Mouse (Mus musculus) forebrain, embryonic 13.5 days (tissue): ENCODE measurements around the gene Pepd. TPM values are rescaled to one million over a fixed set of nuclear protein-coding genes. Genes with fewer than 3 reads are reported as not detected.

Experiments
- ATAC-seq: fragments of 200-750 bp; cut with Nextera tagmentation; 2 replicates; pipeline ENCODE4 v1.8.0; 2017
- H3K27ac ChIP-seq: fragments of 300-500 bp; sonication (generic); 2 replicates; pipeline ENCODE4 v1.5.1; 2015; ENCODE audit warnings: inconsistent platforms, mild to moderate bottlenecking, moderate library complexity
- H3K27me3 ChIP-seq: fragments of 300-500 bp; sonication (generic); 2 replicates; pipeline ENCODE4 v1.6.1; 2015; ENCODE audit warnings: mild to moderate bottlenecking, inconsistent platforms
- H3K36me3 ChIP-seq: fragments of 300-500 bp; sonication (generic); 2 replicates; pipeline ENCODE4 v1.6.1; 2015; ENCODE audit warnings: mild to moderate bottlenecking, inconsistent platforms; ENCODE audit not compliant: poor library complexity, severe bottlenecking
- H3K4me1 ChIP-seq: fragments of 300-500 bp; sonication (generic); 2 replicates; pipeline ENCODE4 v1.6.1; 2015; ENCODE audit warnings: inconsistent platforms
- H3K4me2 ChIP-seq: fragments of 300-500 bp; sonication (generic); 2 replicates; pipeline ENCODE4 v1.6.1; 2015; ENCODE audit warnings: inconsistent platforms, mild to moderate bottlenecking, moderate library complexity
- H3K4me3 ChIP-seq: fragments of 300-500 bp; sonication (generic); 2 replicates; pipeline ENCODE4 v1.5.1; 2015; ENCODE audit warnings: mild to moderate bottlenecking, inconsistent platforms
- H3K9ac ChIP-seq: fragments of 300-500 bp; sonication (generic); 2 replicates; pipeline ENCODE4 v1.6.1; 2015; ENCODE audit warnings: mild to moderate bottlenecking, inconsistent platforms
- H3K9me3 ChIP-seq: fragments of 300-500 bp; sonication (generic); replicated peaks from 2 replicates; pipeline ENCODE4 v1.6.1; 2016; ENCODE audit warnings: inconsistent platforms
- WGBS: fragments of 180-500 bp; shearing (Covaris S2); methylation state at CpG from one replicate; pipeline ENCODE4 v1.1.7; 2015; 5-methylcytosine and 5-hydroxymethylcytosine counted together
- polyA plus RNA-seq: library from polyadenylated mRNA; unstranded; fragments of >200 nt; fragmentation: Nextera tagmentation; extraction: Ambion mirVana; gene quantifications from 2 replicates; pipeline ENCODE4 v1.2.1, GENCODE M21; 2015

Gene Pepd
- polyA plus RNA-seq, 1 experiment from 2014 or later = 46.5 TPM

DNA sequence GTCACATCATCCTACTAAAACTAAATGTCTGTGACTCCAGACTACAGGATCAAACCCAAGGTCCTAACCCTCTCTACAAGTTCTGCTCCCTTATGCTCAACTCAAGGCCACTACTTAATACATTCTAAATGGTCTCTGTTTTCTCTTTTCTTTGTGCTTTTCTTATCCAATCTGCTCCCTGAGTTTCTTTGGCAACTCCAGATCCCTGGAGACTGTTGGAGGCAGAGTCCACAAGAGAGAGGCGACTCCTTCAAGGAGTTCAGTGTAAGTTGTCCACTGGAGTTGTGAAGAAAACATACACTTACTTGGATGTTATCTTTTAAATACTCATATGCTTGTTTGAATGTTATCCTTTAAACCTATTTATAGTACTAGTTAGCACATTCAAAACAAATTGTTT lies 142.1 kb downstream of the Pepd start:
- Histone ChIP-seq H3K27me3 (no peaks in the 10 kb centered on the region), H3K9me3 (no peaks in the 10 kb centered on the region), H3K36me3 (peaks cover 11% of the 10 kb centered on the region), H3K4me1 (peaks cover 28% of the 10 kb centered on the region), H3K9ac (no peak overlapping the region), H3K27ac (no peak overlapping the region), H3K4me2 (peak overlapping the region; percentile 94), H3K4me3 (no peak overlapping the region)
- no peak for ATAC-seq
- WGBS = 86% methylated on average over 1 of the region's 1 CpGs

DNA sequence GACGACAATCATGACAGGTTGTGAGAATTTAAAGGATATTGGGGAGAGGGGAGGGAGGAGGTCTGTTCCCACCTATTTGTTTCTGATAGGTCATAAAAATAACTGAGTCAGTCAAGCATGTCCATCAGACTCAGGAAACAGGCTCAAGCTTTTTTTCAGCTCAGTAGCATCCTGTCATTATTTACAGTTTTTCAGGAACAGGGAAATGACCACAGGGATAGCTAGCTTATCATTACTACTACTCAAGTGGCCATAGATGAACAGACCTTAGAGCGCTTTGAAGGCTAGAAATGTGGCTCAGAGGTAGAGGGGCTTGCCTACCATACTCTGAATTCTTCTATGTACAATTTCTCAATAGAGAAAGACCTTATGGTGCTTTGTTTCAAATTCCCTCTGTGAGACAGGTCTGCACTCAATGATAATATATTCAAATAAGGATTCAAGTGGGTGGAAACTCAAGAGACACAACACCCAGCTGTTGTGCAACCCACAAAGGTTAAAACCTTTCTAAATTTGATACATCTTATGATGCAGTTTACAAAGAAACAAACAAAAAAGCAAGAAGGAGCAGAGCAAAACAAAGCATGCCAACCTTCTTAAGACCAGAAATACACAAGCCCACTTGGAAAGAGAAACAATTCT lies 142.9 kb downstream of the Pepd start:
- peaks cover 28% of the 10 kb centered on the region for H3K4me1 ChIP-seq
- H3K27ac ChIP-seq = no peak overlapping the region
- H3K36me3 ChIP-seq = peaks cover 7% of the 10 kb centered on the region
- H3K4me3 ChIP-seq = peak overlapping the region; percentile 94
- no peak for ATAC-seq
- peak overlapping the region; percentile 94 for H3K4me2 ChIP-seq
- WGBS = 51% methylated on average over 2 of the region's 2 CpGs
- H3K9me3 ChIP-seq = no peaks in the 10 kb centered on the region; the same call in 1 of the 2 replicates
- no peaks in the 10 kb centered on the region for H3K27me3 ChIP-seq
- H3K9ac ChIP-seq = peak overlapping the region; percentile 96

DNA sequence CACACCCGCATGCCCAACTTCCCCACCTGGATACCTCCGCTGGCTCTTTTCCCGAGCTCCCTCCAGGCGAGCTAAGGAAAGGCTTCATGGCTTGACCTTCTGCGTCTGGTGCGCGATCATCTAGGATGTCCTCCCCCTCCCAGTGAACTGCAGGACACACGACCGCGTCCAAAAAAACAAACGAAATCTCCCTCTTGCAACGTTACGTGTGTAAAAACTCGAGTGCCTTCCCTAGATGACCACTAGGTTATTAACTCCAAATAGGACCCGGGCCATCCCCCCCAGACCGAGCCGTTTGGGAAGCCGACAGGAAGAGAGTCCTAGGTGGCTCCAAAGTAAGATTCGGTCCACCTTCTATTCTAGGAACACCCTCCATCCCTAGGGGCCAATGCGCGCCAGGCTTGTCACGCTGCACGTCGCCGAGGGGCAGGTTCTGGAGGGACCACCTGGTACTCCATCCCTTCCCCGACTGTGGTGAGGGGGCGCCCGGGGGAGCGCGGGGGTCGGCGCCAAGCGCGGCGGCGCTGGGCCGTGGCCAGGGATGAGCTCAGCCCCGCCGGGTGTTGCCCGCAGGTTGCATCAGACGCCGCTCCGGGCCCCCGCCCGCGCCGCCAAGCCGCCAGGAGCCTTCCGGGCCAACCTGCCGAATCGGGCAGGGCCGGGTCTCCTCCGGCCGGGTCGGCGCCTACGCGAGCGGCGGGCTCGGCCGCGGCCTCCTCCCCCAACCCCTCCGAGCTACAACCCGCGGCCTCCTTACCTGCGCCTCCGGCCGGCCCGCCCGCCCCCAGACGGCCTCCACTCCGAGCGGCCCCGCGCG lies 143.6 kb downstream of the Pepd start:
- ATAC-seq = peak; percentile 86
- Histone ChIP-seq H3K4me2 (peak overlapping the region; percentile 94), H3K9me3 (no peaks in the 10 kb centered on the region; the same call in 1 of the 2 replicates), H3K27ac (peak overlapping the region; percentile 78), H3K9ac (peak overlapping the region; percentile 96), H3K4me1 (peaks cover 28% of the 10 kb centered on the region), H3K4me3 (peak overlapping the region; percentile 94), H3K36me3 (no peaks in the 10 kb centered on the region), H3K27me3 (no peaks in the 10 kb centered on the region)
- under 1% methylated on average over 73 of the region's 77 CpGs for WGBS

DNA sequence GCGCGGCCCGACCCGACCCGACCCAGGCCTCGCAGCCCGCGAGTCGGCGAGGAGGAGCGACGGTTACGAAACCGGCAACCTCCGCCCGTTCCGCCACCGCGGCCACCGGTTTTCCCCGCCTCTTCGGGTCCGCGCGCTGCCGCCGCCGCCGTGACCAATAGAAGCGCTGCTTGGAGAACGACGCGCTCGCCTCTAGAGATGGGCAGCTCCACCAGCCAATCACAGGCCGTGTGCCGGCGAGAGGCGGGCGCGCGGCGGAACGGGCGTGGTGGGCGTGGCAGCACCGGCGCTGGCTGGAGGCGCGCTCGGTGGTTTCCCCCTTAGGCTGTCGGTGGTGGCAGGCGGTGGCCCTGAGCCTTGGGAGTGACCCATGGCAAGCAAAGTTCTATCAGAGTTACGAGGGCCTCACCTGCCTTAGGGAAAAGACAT lies 144.3 kb downstream of the Pepd start, which contains the start of gene Cebpg:
Gene Cebpg (minus strand): TSS at position 138 of the 429 bp plus-strand sequence.
- peak; percentile 99 for ATAC-seq
- Histone ChIP-seq H3K4me1 (peaks cover 28% of the 10 kb centered on the region), H3K36me3 (no peaks in the 10 kb centered on the region), H3K27me3 (no peaks in the 10 kb centered on the region), H3K9me3 (no peaks in the 10 kb centered on the region; the same call in 1 of the 2 replicates), H3K4me3 (peak within 1 kb of the TSS; percentile 94), H3K27ac (peak within 1 kb of the TSS; percentile 78), H3K4me2 (peak within 1 kb of the TSS; percentile 94), H3K9ac (peak within 1 kb of the TSS; percentile 96)
- under 1% methylated on average over 53 of the region's 53 CpGs for WGBS

DNA sequence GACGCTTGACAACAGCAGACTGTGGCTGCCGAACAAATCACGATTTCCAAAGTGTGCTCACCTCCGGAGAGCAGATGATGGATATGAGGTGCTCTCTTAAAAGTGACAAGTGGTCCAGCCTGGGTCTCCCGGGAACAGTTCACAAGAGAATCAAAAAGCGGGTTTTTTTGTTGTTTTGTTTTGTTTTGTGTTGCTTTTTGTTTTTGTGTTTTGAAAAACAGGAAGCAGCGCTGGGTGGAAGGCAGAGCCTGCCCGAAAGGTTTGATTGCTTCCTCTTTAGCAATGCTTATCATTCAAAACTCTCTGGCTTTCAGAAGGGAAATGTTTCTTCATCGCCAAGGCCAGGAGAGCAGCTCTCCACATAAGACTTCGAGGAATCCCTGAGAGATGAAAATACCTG lies 144.8 kb downstream of the Pepd start:
- H3K4me3 ChIP-seq = peak overlapping the region; percentile 94
- WGBS = 23% methylated on average over 10 of the region's 10 CpGs
- H3K4me1 ChIP-seq = peaks cover 28% of the 10 kb centered on the region
- H3K9me3 ChIP-seq = no peaks in the 10 kb centered on the region; the same call in 1 of the 2 replicates
- no peak overlapping the region for H3K27ac ChIP-seq
- H3K27me3 ChIP-seq = no peaks in the 10 kb centered on the region
- no peak; the same call in 1 of the 2 replicates for ATAC-seq
- H3K9ac ChIP-seq = peak overlapping the region; percentile 64
- peak overlapping the region; percentile 94 for H3K4me2 ChIP-seq
- no peaks in the 10 kb centered on the region for H3K36me3 ChIP-seq

DNA sequence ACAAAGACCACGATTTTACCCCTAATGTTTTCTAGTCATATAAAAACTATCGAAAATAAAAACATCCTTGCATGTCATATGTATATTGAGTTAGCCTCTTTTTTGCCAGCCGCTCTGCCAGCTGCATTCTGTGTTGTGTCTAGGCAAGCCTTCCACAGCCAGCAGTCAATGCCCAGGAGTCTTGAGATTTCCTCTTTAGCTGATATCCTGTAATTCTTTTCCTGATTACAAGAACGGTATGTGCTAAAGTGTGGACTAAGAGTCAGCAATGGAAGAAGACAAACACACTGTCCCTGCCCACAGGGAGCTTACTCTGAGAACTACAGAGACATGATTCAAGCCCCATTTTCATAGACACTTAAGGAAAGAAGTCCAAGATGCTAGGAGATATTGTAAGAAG lies 145.4 kb downstream of the Pepd start:
- H3K27me3 ChIP-seq = no peaks in the 10 kb centered on the region
- H3K9ac ChIP-seq = no peak overlapping the region
- no peak overlapping the region for H3K4me3 ChIP-seq
- WGBS = 91% methylated on average over 4 of the region's 4 CpGs
- no peaks in the 10 kb centered on the region; the same call in 1 of the 2 replicates for H3K9me3 ChIP-seq
- H3K4me1 ChIP-seq = peaks cover 28% of the 10 kb centered on the region
- ATAC-seq = no peak
- H3K27ac ChIP-seq = no peak overlapping the region
- no peak overlapping the region for H3K4me2 ChIP-seq
- H3K36me3 ChIP-seq = no peaks in the 10 kb centered on the region

DNA sequence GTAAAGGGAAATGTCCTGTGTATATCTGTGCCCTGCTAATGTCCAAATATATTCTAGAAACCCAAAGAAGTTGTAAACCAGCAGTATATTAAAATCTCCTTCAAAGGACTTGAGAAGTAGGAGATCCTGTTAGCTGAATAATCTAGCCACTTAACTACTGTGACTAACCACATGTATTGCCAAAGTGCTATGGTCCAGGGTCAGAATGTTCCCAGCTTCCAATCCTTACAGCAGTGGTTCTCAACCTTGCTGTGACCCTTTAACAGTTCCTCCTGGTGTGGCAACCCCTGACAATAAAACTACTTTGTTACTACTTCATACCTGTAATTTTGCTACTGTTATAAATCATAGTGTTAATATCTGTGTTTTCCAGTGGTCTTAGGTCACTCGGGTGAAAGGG lies 146.2 kb downstream of the Pepd start:
- Histone ChIP-seq H3K4me3 (no peak overlapping the region), H3K4me1 (peaks cover 25% of the 10 kb centered on the region), H3K9ac (no peak overlapping the region), H3K4me2 (no peak overlapping the region), H3K27me3 (no peaks in the 10 kb centered on the region), H3K9me3 (no peaks in the 10 kb centered on the region; the same call in 1 of the 2 replicates), H3K36me3 (no peaks in the 10 kb centered on the region), H3K27ac (no peak overlapping the region)
- ATAC-seq = no peak
- 90% methylated on average over 1 of the region's 1 CpGs for WGBS

DNA sequence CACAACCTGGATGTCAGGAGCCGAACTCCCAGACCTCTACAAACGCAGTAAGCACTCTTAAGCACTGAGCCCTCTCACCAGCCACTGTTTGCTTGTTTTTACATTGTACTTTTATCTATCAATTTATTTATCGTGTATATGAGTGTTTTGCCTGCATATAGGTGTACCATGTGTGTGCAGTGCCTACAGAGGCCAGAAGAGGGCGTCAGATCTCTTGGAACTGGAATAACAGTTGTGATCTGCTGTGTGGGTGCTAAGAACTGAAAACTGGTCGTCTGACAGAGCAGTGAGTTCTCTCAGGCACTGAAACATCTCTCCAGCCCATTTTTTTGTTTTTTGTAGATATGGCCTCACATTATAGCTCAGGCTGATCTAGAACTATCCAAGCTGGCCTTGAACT lies 147.3 kb downstream of the Pepd start:
- Histone ChIP-seq H3K4me3 (no peak overlapping the region), H3K4me1 (peaks cover 17% of the 10 kb centered on the region), H3K9ac (no peak overlapping the region), H3K4me2 (no peak overlapping the region), H3K27ac (no peak overlapping the region), H3K9me3 (no peaks in the 10 kb centered on the region; the same call in 1 of the 2 replicates), H3K36me3 (no peaks in the 10 kb centered on the region), H3K27me3 (no peaks in the 10 kb centered on the region)
- 74% methylated on average over 5 of the region's 5 CpGs for WGBS
- ATAC-seq = no peak

DNA sequence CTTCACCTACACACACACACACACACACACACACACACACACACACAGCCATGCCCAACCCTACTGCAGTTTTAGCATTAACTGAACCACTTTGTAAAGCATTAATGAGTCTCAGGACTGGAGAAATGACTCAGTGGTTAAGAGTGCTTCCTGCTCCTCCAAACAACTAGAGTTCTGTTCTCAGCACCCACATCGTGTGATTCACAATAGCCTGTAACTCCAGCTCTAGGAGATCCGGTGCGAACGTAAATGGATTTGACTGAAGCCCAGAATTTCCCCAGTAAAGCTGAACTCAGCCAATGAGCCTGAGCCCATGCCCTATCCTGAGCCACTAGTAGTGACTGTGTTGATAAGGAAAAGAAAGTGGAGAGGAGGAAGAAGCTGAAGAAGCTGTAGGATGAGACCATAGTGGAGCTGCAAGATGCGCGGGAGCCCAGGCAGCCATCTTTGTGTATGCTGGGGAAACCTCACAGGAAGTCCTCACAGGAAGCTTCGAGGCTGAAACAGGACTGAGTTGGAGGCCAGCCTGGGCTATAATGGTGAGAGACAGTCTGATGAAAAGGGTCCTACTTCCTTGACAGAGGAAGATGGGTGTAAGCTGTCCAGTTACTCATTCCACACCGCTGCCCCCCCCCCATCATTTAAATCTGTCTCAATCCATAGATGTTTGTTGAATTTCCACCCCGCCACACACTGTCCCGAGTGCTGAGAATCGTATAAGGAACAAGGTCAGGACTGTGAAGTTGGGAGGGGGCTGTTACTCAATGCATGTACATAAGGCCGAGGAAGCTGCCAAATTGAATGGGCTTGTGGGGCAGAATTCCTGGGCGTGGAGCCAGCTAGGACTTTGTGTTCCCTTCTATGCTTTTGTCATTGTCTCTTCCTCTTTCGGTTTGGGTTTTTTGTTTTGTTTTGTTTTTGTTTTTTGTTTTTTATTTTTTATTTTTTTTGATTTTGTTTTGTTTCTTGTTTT lies 152.4 kb downstream of the Pepd start:
- WGBS = 66% methylated on average over 14 of the region's 14 CpGs
- Histone ChIP-seq H3K27ac (no peak overlapping the region), H3K4me1 (no peaks in the 10 kb centered on the region)

DNA sequence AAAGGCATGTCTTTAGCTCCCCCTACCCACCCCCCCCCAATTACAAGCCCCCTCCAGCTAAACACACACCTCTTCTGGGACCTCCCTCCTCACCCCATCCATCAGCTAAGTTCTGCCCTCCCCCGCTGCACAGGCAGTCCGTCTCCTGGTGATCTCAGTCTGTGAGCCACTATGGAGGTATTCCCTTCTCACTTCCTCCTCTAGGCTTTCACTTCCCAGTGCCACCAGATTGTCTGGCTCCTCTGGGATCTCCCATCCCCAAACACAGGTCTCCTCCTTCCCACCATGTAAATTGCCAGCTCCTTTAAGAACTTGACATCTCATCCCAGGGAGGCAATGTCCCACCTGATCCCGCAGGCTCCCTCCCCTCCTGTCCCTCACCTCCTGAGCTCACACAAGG lies 153.8 kb downstream of the Pepd start:
- Histone ChIP-seq H3K36me3 (no peaks in the 10 kb centered on the region), H3K27ac (no peak overlapping the region), H3K4me3 (no peak overlapping the region), H3K27me3 (no peaks in the 10 kb centered on the region), H3K9ac (no peak overlapping the region), H3K4me1 (no peaks in the 10 kb centered on the region), H3K4me2 (no peak overlapping the region), H3K9me3 (no peaks in the 10 kb centered on the region)
- ATAC-seq = no peak
- 81% methylated on average over 3 of the region's 3 CpGs for WGBS

More for the DNA sequence above, 152.4 kb downstream of the Pepd start:
- H3K9ac ChIP-seq = no peak overlapping the region
- ATAC-seq = 0 out of 2 replicates have a peak, but pooled peaks have one; percentile 38
- no peaks in the 10 kb centered on the region; the same call in 1 of the 2 replicates for H3K9me3 ChIP-seq
- H3K4me3 ChIP-seq = no peak overlapping the region
- H3K4me2 ChIP-seq = no peak overlapping the region
- no peaks in the 10 kb centered on the region for H3K36me3 ChIP-seq
- no peaks in the 10 kb centered on the region for H3K27me3 ChIP-seq

DNA sequence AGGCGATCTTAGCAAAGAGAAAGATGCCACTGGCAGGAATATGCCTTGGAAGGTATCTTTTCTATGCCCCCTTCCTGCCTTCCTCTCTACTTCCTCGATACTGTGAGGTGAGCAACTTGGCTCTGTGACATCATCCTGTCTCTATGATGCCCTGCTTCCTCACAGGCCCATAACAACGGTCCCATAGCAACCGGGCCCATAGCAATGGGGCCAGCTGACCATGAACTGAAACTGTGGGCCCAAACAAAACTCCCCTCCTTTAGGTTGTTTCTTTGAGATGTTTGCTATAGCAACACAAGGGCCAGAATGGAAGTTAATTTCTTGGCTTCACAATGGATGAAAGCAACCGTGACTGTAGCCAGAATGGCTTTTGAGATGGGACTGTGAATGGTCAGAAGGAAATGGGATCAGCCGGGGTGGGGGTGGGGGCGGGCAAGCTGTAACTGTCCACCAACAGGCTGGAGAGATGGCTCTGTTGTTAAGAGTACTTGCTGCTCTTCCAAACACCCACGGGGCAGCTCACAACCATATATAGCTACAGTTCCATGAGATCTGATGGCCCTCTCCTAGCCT lies 154.5 kb downstream of the Pepd start:
- no peak overlapping the region for H3K4me3 ChIP-seq
- no peak for ATAC-seq
- no peak overlapping the region for H3K27ac ChIP-seq
- no peaks in the 10 kb centered on the region for H3K4me1 ChIP-seq
- no peak overlapping the region for H3K4me2 ChIP-seq
- WGBS = 64% methylated on average over 8 of the region's 8 CpGs
- H3K27me3 ChIP-seq = no peaks in the 10 kb centered on the region
- H3K9me3 ChIP-seq = no peaks in the 10 kb centered on the region
- H3K36me3 ChIP-seq = no peaks in the 10 kb centered on the region
- no peak overlapping the region for H3K9ac ChIP-seq
